In the genomic region with DNA sequence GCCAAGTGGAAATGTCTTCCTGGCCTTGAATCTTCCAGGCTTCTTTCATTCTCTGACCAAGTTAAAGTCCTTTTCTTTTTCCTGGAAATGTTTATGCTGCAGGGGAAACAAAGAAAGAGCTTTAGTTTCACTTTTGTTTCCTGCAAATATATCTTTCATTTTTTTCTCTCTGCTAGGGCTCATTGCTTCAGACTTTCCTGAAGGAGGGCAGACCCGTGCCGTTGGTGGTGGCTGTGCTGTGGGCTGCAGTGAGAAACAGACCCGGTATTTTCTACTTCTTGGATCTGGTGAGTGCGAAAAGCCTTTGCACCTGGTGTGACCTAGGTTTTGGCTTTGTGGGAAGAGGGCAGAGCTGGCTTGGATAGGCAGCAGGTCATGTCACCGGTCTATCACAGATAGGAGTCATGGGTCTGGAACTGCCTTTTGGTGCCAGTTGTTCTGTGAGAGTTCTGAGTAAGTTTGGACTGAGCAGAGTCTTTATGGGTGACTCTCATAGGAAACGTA, we compare ENCODE assay signal across 13 mouse cellular contexts. TPM values are rescaled to one million over a fixed set of nuclear protein-coding genes. Genes with fewer than 3 reads are reported as not detected.
DNase-seq lines count a peak whose midpoint lies in the region; ATAC-seq lines count a peak whose summit lies in the region.
"Had no signal": no experiment of that assay in that cellular context is flagged by ENCODE, and none has a peak within 500 bp of the region (broad histone marks: within the 10 kb centered on the region; RNA-seq: fewer than 3 reads in every experiment).

No protein-coding gene starts in this region.

- peak overlapping the region; percentile 23 for H3K4me3 ChIP-seq in liver, embryonic 15.5 days (replicated peaks)
- H3K4me3 ChIP-seq: limb, embryonic 13.5 days had no signal

- peak overlapping the region; percentile 81 for H3K27ac ChIP-seq in liver, embryonic 15.5 days (replicated peaks)
- H3K27ac ChIP-seq: limb, embryonic 13.5 days had no signal

- H3K4me2 ChIP-seq in liver, embryonic 15.5 days: peak overlapping the region; percentile 57
- H3K4me2 ChIP-seq: limb, embryonic 13.5 days had no signal

- DNase-seq in adrenal gland, adult 2 months: peak; percentile 26
- DNase-seq in adrenal gland, postnatal 14 days: no peak
- DNase-seq in spleen, postnatal 36 days (ENCODE audit: low spot score in 2 of 2): peak; percentile 30 to 37
- DNase-seq in spleen, postnatal 14 days (ENCODE audit: low spot score in 2 of 2): no peak
- DNase-seq in thymus, postnatal 36 days: peak; percentile 52 to 59
- no peak for DNase-seq in right cerebral cortex, postnatal 36 days (ENCODE audit: low spot score in 2 of 2)
- no peak for DNase-seq in cerebellum, postnatal 14 days
- DNase-seq: embryo, embryonic 11 days; kidney, adult 9 months had no signal

- peak overlapping the region; percentile 31 for H3K9ac ChIP-seq in liver, embryonic 15.5 days
- H3K9ac ChIP-seq: limb, embryonic 13.5 days had no signal

- no peak for ATAC-seq in liver, embryonic 15.5 days (ENCODE audit: insufficient read depth)

- H3K36me3 ChIP-seq in liver, embryonic 15.5 days (replicated peaks): no peaks in the 10 kb centered on the region
- H3K36me3 ChIP-seq: limb, embryonic 13.5 days had no signal

- H3K9me3 ChIP-seq in liver, embryonic 15.5 days (replicated peaks): no peaks in the 10 kb centered on the region
- H3K9me3 ChIP-seq: limb, embryonic 13.5 days had no signal

- WGBS in liver, embryonic 15.5 days (ENCODE audit: insufficient replicate concordance): 54% methylated on average over 6 of the region's 6 CpGs

- no peaks in the 10 kb centered on the region for H3K27me3 ChIP-seq in liver, embryonic 15.5 days

- peaks cover 89% of the 10 kb centered on the region for H3K4me1 ChIP-seq in liver, embryonic 15.5 days (replicated peaks)

RNA-seq across cellular contexts. Expression of a gene that starts 10.5 kb away (rescaled TPM):
- total RNA-seq in adrenal gland, adult 2 months (2021): 1 to 10 TPM; 3.7 to 5.4 TPM
- polyA plus RNA-seq in adrenal gland, adult 2 months (2012; rRNA removed): 0.68 and 0.71 TPM in 2 replicates
- total RNA-seq in adrenal gland, postnatal 14 days (2021): 5.1 and 8.9 TPM in 2 replicates
- 7.0 and 7.1 TPM in 2 replicates for polyA plus RNA-seq in liver, embryonic 15.5 days (2015; fragmentation: Nextera tagmentation; extraction: Ambion mirVana)
- polyA plus RNA-seq: neural tube, embryonic 14.5 days had no signal

RNA-seq across cellular contexts. Expression of a gene that starts 22.9 kb away (rescaled TPM):
- total RNA-seq in adrenal gland, adult 2 months (2021): 1 to 10 TPM; 3.8 to 4.0 TPM
- polyA plus RNA-seq in adrenal gland, adult 2 months (2012; rRNA removed): 0.40 and 1.5 TPM in 2 replicates
- 0.44 and 3.5 TPM in 2 replicates for total RNA-seq in adrenal gland, postnatal 14 days (2021)
- polyA plus RNA-seq in liver, embryonic 15.5 days (2015; fragmentation: Nextera tagmentation; extraction: Ambion mirVana): 0.86 and 1.1 TPM in 2 replicates
- polyA plus RNA-seq: limb, embryonic 13.5 days; neural tube, embryonic 14.5 days had no signal

RNA-seq across cellular contexts. Expression of a gene that starts 27.8 kb away (rescaled TPM):
- total RNA-seq in adrenal gland, adult 2 months (2021): 1 to 10 TPM; 1.9 to 3.6 TPM
- polyA plus RNA-seq in adrenal gland, adult 2 months (2012; rRNA removed): 3.4 and 3.7 TPM in 2 replicates
- total RNA-seq in adrenal gland, postnatal 14 days (2021): 0.53 and 0.67 TPM in 2 replicates
- not detected in 2 replicates for polyA plus RNA-seq in liver, embryonic 15.5 days (2015; fragmentation: Nextera tagmentation; extraction: Ambion mirVana)
- total RNA-seq: gastrocnemius, adult 18-20 months had no signal
- polyA plus RNA-seq: neural tube, embryonic 14.5 days had no signal

RNA-seq across cellular contexts. Expression of a gene that starts 35.9 kb away (rescaled TPM):
- total RNA-seq in adrenal gland, adult 2 months (2021): 1 to 10 TPM; 3.9 to 4.0 TPM
- polyA plus RNA-seq in adrenal gland, adult 2 months (2012; rRNA removed): 0.53 and 0.61 TPM in 2 replicates
- total RNA-seq in adrenal gland, postnatal 14 days (2021): 3.4 and 9.1 TPM in 2 replicates
- polyA plus RNA-seq in liver, embryonic 15.5 days (2015; fragmentation: Nextera tagmentation; extraction: Ambion mirVana): 1.2 and 1.6 TPM in 2 replicates

RNA-seq across cellular contexts. Expression of a gene that starts 55.2 kb away (rescaled TPM):
- total RNA-seq in adrenal gland, adult 2 months (2021): not detected
- not detected in 2 replicates for polyA plus RNA-seq in adrenal gland, adult 2 months (2012; rRNA removed)
- not detected in 2 replicates for total RNA-seq in adrenal gland, postnatal 14 days (2021)
- not detected in 2 replicates for polyA plus RNA-seq in liver, embryonic 15.5 days (2015; fragmentation: Nextera tagmentation; extraction: Ambion mirVana)
- total RNA-seq: gastrocnemius, adult 18-20 months had no signal
- polyA plus RNA-seq: limb, embryonic 13.5 days; neural tube, embryonic 14.5 days had no signal

Comparison
In these comparisons a context has a peak if more than half of its experiments do, and no peak if none do; other contexts are left out.
1. DNase-seq: peak in adrenal gland, adult 2 months (single experiment), spleen, postnatal 36 days (2 of 2) and thymus, postnatal 36 days (2 of 2); none in adrenal gland, postnatal 14 days (single experiment), spleen, postnatal 14 days (0 of 2), right cerebral cortex, postnatal 36 days (0 of 2) and cerebellum, postnatal 14 days (0 of 2).